Mouse (Mus musculus): ENCODE data around the gene Elmod1.
"Not testable (repeated sequence)": the region's sequence is repeated elsewhere in the genome, so short reads cannot be mapped to it uniquely, and the experiment has no call there.

Elmod1 gene

GRCm38 (mm10) chr9:53975122-53975518, at the start of gene Elmod1:
Elmod1 (minus strand) TSS chr9:53975301.
- DNase-seq (ENCODE audit: extremely low read depth, insufficient read length, low spot score): no peak

DNA sequence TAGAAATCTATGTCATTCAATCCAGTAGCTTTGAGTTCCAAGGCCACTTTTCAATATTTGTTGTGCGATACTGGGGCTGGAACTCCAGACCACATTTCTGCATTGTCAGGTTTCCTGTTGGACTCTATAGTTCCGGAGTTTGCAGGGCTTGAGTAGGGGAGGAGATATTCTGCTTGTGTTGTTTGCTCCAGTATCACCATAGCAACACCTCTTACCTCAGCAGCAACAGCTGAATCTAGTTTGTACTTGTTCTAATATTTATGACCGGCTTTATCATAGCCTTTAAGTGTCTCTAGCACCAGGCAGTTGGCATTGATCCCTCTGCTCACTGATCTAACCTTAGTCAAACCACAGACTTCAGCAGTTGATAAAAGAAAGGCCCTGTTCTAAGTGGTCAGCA, 47.7 kb upstream of the Elmod1 start:
- no peak for DNase-seq (ENCODE audit: extremely low read depth, insufficient read length, low spot score)

- no peak for DNase-seq (ENCODE audit: extremely low read depth, insufficient read length, low spot score)
Observed at GRCm38 (mm10) chr9:53994528-53994927, 19.4 kb upstream of the Elmod1 start.

DNA sequence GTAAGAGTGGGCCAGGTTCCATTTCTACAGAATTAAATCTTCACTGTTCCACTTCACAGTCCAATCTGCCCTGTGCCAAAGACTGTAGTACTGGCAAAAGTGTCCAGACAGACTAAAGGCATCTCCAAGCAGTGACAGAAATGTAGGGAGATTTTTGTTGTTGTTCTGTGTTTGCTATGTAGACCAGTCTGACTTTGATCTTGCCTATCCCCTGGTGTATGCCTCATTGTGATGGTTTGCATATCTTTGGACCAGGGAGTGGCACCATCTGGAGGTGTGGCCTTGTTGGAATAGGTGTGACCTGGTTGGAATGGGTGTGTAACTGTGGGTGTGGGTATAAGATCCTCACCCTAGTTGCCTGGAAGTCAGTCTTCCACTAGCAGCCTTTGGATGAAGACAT, 17.5 kb upstream of the Elmod1 start:
- not testable (repeated sequence) for DNase-seq (ENCODE audit: extremely low read depth, insufficient read length, low spot score)

- DNase-seq (ENCODE audit: extremely low read depth, insufficient read length, low spot score): no peak
Observed at GRCm38 (mm10) chr9:53990921-53991320, 15.8 kb upstream of the Elmod1 start.

DNA sequence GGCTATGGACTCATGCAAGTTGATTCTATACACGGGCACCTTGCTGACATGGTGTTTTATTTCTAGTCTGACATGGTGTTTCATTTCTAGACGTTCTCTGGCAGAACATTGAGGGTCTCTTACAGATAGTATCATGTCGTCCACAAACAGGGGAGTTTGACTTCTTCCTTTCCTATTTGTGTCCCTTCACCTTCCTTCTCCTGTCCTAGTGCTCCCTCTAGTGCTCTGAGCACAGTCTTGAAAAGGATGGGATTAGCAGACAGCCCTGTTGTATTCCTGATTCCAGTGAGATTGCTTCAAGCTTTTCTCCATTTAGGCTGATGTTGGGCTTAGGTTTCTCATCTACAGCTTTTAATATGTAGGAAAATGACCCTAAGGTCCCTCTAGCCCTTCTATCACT, 11.9 kb upstream of the Elmod1 start:
- no peak for DNase-seq (ENCODE audit: extremely low read depth, insufficient read length, low spot score)

DNA sequence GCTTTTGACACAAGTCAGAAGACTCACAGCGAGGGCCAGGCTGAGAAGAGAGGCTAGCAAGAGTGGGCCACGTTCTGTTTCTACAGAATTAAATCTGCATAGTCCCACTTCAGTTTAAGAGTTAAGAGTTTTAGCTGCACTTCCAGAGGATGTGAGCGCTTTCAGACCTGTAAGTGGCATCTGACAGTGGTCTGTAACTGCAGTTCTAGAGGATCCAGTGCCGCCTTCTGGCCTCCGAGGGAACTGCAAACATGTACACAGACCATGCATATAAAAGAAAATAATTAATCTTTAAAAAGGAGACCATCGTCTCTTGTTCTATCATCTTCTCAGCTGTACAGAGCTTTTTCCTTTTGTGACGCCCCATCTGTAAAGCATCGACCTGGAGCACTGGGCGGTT, 9.8 kb upstream of the Elmod1 start:
- DNase-seq (ENCODE audit: extremely low read depth, insufficient read length, low spot score): no peak

- no peak for DNase-seq (ENCODE audit: extremely low read depth, insufficient read length, low spot score)
Observed at GRCm38 (mm10) chr9:53974328-53975121, 576 bp downstream of the Elmod1 start.

DNA sequence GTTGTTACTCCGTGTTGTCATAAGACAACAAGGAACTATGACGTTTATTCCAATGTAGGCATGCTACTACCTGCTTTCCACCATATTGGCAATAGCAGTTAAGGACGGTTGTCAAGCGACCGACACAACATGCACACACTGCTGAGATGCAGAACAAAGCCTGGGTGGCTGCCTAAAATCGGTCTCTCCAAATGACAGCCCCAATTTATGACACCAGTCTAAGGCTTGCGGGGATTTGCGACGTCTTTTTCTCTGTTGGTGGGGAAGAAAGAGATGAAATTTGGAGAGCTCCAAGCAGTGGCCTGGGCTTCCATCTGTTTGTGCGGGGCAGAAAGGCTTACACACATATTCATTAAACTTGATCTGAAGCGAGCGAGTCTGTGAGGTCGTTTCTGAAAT, 1.2 kb downstream of the Elmod1 start:
- no peak for DNase-seq (ENCODE audit: extremely low read depth, insufficient read length, low spot score)

- DNase-seq (ENCODE audit: extremely low read depth, insufficient read length, low spot score): no peak
Observed at GRCm38 (mm10) chr9:53973241-53973640, 1.9 kb downstream of the Elmod1 start.

DNA sequence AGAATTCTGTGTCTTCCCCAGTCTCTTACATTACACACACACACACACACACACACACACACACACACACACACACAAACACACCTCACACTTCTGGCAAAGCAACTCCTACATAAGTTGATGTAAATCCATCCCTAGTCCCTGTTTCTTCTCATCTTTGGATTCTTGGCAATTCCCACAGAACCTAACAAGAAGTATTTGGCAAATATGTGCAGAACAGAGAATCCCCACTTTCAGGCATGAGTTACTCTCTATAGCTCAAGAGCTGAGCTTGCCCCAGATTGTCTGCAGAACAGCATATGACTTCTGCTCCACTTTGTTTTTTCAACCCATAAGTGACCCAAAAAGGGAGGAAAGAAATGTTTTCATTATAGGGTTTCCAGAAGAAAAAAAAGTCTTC, 2.7 kb downstream of the Elmod1 start:
- no peak for DNase-seq (ENCODE audit: extremely low read depth, insufficient read length, low spot score)

- DNase-seq (ENCODE audit: extremely low read depth, insufficient read length, low spot score): no peak
Observed at GRCm38 (mm10) chr9:53967610-53968368, 7.3 kb downstream of the Elmod1 start.

GRCm38 (mm10) chr9:53957021-53957420, 18.1 kb downstream of the Elmod1 start:
- no peak for DNase-seq (ENCODE audit: extremely low read depth, insufficient read length, low spot score)

DNA sequence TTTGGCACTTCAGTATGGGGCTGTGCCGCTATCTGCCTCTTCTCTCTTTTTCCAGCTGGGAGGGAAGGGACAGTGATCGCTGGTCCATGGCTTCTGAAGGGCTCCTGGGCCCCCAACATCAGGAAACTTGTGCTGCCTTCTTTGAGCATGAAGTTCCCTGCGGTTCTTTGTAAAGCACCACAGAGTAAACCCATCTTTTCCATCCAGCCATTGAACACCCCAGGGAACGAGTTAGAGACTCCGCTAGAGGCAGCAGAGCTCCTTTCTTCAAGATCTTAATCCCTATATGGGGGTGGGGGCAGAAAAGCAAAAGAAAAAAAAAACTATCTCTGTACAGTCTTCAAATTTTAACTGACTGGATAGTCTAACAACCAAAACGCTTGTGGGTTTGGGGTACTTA, 20.2 kb downstream of the Elmod1 start:
- DNase-seq (ENCODE audit: extremely low read depth, insufficient read length, low spot score): no peak

- DNase-seq (ENCODE audit: extremely low read depth, insufficient read length, low spot score): no peak
Observed at GRCm38 (mm10) chr9:53947463-53947862, 27.6 kb downstream of the Elmod1 start.

DNA sequence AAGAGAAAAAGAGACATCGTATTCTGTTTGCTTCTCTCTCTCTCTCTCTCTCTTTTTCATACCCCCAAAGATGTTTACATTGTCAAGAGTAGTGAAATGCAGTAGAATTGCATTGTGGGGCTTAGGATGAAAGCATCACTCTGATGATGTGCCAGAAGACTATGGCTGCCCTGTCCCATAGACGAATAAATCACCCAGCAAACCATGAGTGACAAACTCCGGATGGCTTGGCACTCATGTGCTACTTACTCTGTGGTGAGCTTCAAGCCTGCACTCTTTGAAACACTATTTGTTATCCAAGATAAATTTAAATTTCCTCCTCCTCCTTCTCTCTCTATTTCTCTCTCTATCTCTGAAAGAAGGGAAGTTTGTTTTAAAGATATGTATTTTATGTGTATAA, 36.5 kb downstream of the Elmod1 start:
- DNase-seq (ENCODE audit: extremely low read depth, insufficient read length, low spot score): no peak

DNA sequence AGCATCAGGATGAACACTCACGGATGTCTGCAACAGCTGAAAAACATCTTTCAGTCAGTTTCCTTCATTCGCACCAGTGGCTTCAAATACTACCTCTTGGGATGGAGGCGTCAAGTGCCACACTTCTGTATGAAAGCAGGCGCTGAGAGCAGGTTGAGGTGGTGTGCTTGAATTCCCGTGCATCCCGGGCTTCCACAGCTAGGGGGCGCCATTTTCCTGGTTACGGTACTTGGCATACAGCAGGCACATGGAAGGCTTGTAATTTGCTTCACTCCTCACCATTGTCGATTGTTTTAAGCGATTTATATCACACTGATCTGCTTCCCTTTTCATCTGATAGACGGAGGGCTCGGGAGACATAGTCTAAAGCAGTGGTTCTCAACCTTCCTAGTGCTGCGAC, 40.9 kb downstream of the Elmod1 start:
- no peak for DNase-seq (ENCODE audit: extremely low read depth, insufficient read length, low spot score)

GRCm38 (mm10) chr9:53933375-53933774, 41.7 kb downstream of the Elmod1 start:
- DNase-seq (ENCODE audit: extremely low read depth, insufficient read length, low spot score): no peak

DNA sequence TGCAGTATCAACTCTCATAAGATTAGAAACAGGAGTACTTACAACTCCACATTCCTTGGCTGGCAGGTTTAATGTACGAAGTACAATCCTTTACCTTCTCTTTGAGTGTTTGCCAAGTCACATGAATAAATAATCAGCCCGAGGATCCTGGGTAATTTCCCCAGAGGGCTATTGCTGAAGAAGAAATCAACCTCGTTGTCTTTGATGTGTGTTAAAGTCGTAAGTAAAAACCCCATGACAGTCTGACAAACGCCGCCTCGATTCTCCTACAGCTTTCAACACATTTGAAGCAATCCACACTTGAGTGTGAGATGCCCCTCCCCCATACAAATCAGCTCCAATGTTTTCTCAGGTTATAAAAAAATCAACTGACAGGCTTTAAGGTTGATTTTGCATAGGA, 44.2 kb downstream of the Elmod1 start:
- DNase-seq (ENCODE audit: extremely low read depth, insufficient read length, low spot score): no peak

- DNase-seq (ENCODE audit: extremely low read depth, insufficient read length, low spot score): no peak
Observed at GRCm38 (mm10) chr9:53921061-53921460, 54.0 kb downstream of the Elmod1 start.

DNA sequence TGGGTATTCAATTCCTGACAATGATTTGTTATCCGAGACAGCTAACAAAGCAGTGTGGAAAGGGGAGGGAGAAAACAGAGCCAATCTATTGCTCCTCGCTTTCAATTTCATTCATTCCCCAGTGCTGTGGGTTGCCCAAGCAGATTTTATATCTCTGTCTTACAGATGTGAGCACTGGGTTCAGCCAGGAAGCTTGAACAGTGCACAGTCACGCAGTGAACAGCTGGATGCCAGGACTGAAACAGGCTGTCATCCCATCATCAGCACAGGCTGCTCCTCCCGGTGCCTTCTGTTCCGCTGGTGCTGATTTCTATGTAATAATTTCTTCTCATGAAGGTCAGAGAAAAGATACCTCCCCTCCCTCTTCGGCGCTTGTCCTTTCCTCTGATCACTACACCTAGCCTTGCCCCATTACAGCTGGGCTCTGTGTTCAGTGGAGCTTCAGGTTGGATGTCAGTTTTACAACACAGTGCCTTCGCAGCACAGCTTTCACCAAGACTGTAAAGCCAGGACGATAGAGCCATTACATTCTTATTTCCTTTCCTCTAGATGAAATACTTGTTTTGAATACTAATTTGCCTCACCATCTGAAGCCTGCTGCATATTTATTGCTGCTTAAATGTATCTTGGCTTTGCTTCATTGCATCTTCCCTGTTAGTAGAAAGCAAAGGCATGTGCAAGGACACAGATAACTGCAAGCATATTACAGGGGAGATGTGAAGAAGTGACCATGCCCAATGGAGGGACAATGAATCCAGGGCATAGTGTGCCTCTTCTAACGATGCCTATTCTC, 59.0 kb downstream of the Elmod1 start:
- no peak for DNase-seq (ENCODE audit: extremely low read depth, insufficient read length, low spot score)
